In the genomic region with DNA sequence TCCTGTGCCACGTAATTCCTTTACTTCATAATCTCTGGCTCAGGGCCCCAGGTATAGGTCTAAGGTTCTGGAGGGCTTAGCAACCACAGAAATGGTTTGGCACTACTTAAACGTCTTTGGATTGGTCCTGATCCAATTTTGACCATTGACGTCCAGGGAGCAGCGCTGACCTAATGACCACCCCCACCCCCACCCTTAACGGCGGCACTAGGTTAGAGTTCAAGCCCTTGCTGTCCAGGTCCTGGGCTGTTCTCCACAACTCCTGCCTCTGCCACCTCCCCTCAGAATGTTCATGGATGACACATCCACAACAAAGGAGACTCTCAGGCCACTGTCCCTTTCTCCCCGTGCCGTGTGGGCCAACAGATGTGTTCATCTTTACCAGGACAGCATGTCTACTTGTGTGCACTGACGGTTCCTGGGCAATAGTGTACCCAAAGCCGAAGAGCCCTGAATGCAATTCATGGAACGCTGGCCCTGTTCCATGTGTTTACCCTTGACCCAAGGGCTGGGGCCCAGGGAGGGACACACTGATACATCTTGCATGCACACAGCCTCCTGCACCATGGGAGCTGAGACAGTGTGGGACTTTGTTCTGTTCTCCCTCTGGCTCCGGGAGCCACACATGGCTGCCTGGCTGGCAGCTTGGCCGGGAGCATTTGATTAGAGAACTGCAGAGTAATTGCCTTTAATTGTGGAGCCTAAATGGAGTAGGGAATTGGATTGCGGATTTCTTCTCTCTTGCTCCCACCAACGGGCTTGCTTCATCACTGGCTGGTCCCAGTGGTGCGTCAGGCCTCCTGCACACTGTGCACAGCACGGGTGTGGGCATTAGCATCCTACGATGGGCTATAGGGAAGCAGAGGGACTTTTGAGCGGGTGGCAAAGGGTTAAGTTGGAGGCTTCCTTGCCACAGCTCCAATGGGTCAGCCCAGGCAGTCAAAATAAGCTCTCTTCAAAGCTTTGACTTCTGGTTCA, we compare ENCODE assay signal across 13 mouse cellular contexts.
A peak's percentile ranks its signal among the peaks of the same experiment; 100 is the strongest.
DNase-seq lines count a peak whose midpoint lies in the region; ATAC-seq lines count a peak whose summit lies in the region.
"Had no signal": no experiment of that assay in that cellular context is flagged by ENCODE, and none has a peak within 500 bp of the region (broad histone marks: within the 10 kb centered on the region; RNA-seq: fewer than 3 reads in every experiment).

No protein-coding gene starts in this region.

- peaks cover 20% of the 10 kb centered on the region; the same call in 1 of the 2 replicates for H3K36me3 ChIP-seq in kidney, embryonic 14.5 days (ENCODE audit: control insufficient read depth, insufficient read depth, low read length)
- H3K36me3 ChIP-seq in embryonic facial prominence, embryonic 11.5 days (replicated peaks; ENCODE audit: control insufficient read depth, insufficient read depth, low read depth, low read length) = peaks cover 5% of the 10 kb centered on the region
- no peaks in the 10 kb centered on the region for H3K36me3 ChIP-seq in midbrain, embryonic 16.5 days (ENCODE audit: control insufficient read depth, insufficient read depth, low read length)
- H3K36me3 ChIP-seq: G1E had no signal

- H3K4me1 ChIP-seq in kidney, embryonic 14.5 days (ENCODE audit: control insufficient read depth, insufficient read depth, low read length) = peaks cover 16% of the 10 kb centered on the region; the same call in 1 of the 2 replicates
- peaks cover 5% of the 10 kb centered on the region for H3K4me1 ChIP-seq in embryonic facial prominence, embryonic 11.5 days (ENCODE audit: control insufficient read depth, insufficient read depth, low read length)
- peaks cover 9% of the 10 kb centered on the region for H3K4me1 ChIP-seq in midbrain, embryonic 16.5 days (ENCODE audit: control insufficient read depth, insufficient read depth, low read length)

- peak; percentile 48; the same call in 1 of the 2 replicates for ATAC-seq in kidney, embryonic 14.5 days (ENCODE audit: low FRiP score, low TSS enrichment)
- peak; percentile 20; the same call in 1 of the 2 replicates for ATAC-seq in embryonic facial prominence, embryonic 11.5 days (replicated peaks; ENCODE audit: insufficient number of reproducible peaks, low FRiP score, low TSS enrichment, low read depth)
- ATAC-seq in midbrain, embryonic 16.5 days = peak; percentile 47; the same call in 1 of the 2 replicates
- ATAC-seq in erythroid progenitor cell, adult 5-6 weeks (replicated peaks; ENCODE audit: low FRiP score, poor library complexity, severe bottlenecking) = no peak

- H3K4me2 ChIP-seq in kidney, embryonic 14.5 days (replicated peaks; ENCODE audit: low read depth, low read length) = no peak overlapping the region
- no peak overlapping the region for H3K4me2 ChIP-seq in embryonic facial prominence, embryonic 11.5 days (ENCODE audit: low read depth, low read length)
- H3K4me2 ChIP-seq in midbrain, embryonic 16.5 days (ENCODE audit: low read length) = no peak overlapping the region
- H3K4me2 ChIP-seq: limb, embryonic 13.5 days had no signal

- H3K27ac ChIP-seq in kidney, embryonic 14.5 days (ENCODE audit: low read depth, low read length) = no peak overlapping the region
- H3K27ac ChIP-seq in embryonic facial prominence, embryonic 11.5 days (replicated peaks; ENCODE audit: low read depth, low read length) = no peak overlapping the region
- no peak overlapping the region for H3K27ac ChIP-seq in midbrain, embryonic 16.5 days (ENCODE audit: low read length)
- H3K27ac ChIP-seq: limb, embryonic 13.5 days had no signal

- H3K9me3 ChIP-seq in kidney, embryonic 14.5 days (ENCODE audit: control insufficient read depth, low read length) = no peaks in the 10 kb centered on the region
- no peaks in the 10 kb centered on the region for H3K9me3 ChIP-seq in embryonic facial prominence, embryonic 11.5 days (replicated peaks; ENCODE audit: control insufficient read depth, low read length)
- H3K9me3 ChIP-seq in midbrain, embryonic 16.5 days (replicated peaks; ENCODE audit: control insufficient read depth, low read length, poor library complexity, severe bottlenecking) = no peaks in the 10 kb centered on the region
- H3K9me3 ChIP-seq: G1E; limb, embryonic 13.5 days had no signal

- 65% methylated on average over 19 of the region's 19 CpGs for WGBS in kidney, embryonic 14.5 days
- WGBS in embryonic facial prominence, embryonic 11.5 days = 65% methylated on average over 19 of the region's 19 CpGs
- WGBS in midbrain, embryonic 16.5 days = 71% methylated on average over 19 of the region's 19 CpGs

- no peak overlapping the region for H3K9ac ChIP-seq in kidney, embryonic 14.5 days (ENCODE audit: low read depth, low read length)
- H3K9ac ChIP-seq in embryonic facial prominence, embryonic 11.5 days (replicated peaks; ENCODE audit: low read length) = no peak overlapping the region
- no peak overlapping the region for H3K9ac ChIP-seq in midbrain, embryonic 16.5 days (ENCODE audit: low read depth, low read length)
- H3K9ac ChIP-seq: limb, embryonic 13.5 days had no signal

- DNase-seq in kidney, postnatal 36 days = no peak
- DNase-seq in embryonic facial prominence, embryonic 11.5 days (ENCODE audit: low spot score) = no peak
- peak; percentile 16 to 29 for DNase-seq in frontal cortex, postnatal 14 days (ENCODE audit: low spot score in 2 of 2)
- no peak for DNase-seq in gastrocnemius, postnatal 10 days
- DNase-seq: cerebellum, adult 11-12 months; heart, postnatal 36 days; thymus, postnatal 14 days had no signal

- H3K4me3 ChIP-seq in kidney, embryonic 14.5 days (ENCODE audit: low read length) = no peak overlapping the region
- no peak overlapping the region for H3K4me3 ChIP-seq in embryonic facial prominence, embryonic 11.5 days (ENCODE audit: low read depth, low read length)
- no peak overlapping the region for H3K4me3 ChIP-seq in midbrain, embryonic 16.5 days (ENCODE audit: low read depth, low read length)
- H3K4me3 ChIP-seq: limb, embryonic 13.5 days; myocyte had no signal

- no peaks in the 10 kb centered on the region for H3K27me3 ChIP-seq in kidney, embryonic 14.5 days (ENCODE audit: control insufficient read depth, insufficient read depth, low read length)
- H3K27me3 ChIP-seq in embryonic facial prominence, embryonic 11.5 days (ENCODE audit: control insufficient read depth, insufficient read depth, low read length) = no peaks in the 10 kb centered on the region
- H3K27me3 ChIP-seq in midbrain, embryonic 16.5 days (ENCODE audit: control insufficient read depth, insufficient read depth, low read depth, low read length) = no peaks in the 10 kb centered on the region
- H3K27me3 ChIP-seq: limb, embryonic 13.5 days had no signal

Comparison
In these comparisons a context has a peak if more than half of its experiments do, and no peak if none do; other contexts are left out.
1. DNase-seq: peak in frontal cortex, postnatal 14 days (2 of 2); none in kidney, postnatal 36 days (0 of 2), embryonic facial prominence, embryonic 11.5 days (single experiment) and gastrocnemius, postnatal 10 days (single experiment).